Mouse (Mus musculus) erythroblast, embryonic 14.5 days (primary cell): ENCODE measurements around the gene Wfikkn2. TPM values are rescaled to one million over a fixed set of nuclear protein-coding genes. Genes with fewer than 3 reads are reported as not detected.

Experiments
- H3K27me3 ChIP-seq: 2 replicates; pipeline ENCODE4 v1.6.1; 2012; ENCODE audit warnings: inconsistent platforms; ENCODE audit not compliant: control insufficient read depth
- H3K36me3 ChIP-seq: 2 replicates; pipeline ENCODE4 v1.6.1; 2012; ENCODE audit warnings: mild to moderate bottlenecking, inconsistent platforms; ENCODE audit not compliant: control insufficient read depth
- H3K4me1 ChIP-seq: 2 replicates; pipeline ENCODE4 v1.6.1; 2012; ENCODE audit warnings: inconsistent platforms; ENCODE audit not compliant: control insufficient read depth
- H3K4me3 ChIP-seq: replicated peaks from 2 replicates; pipeline ENCODE3; 2012; ENCODE audit warnings: moderate library complexity, mild to moderate bottlenecking, inconsistent platforms
- H3K9me3 ChIP-seq: 2 replicates; pipeline ENCODE4 v1.6.1; 2012; ENCODE audit warnings: low read length, inconsistent platforms, mixed read lengths; ENCODE audit not compliant: control insufficient read depth
- GATA1 ChIP-seq: IDR thresholded peaks from 2 replicates; pipeline ENCODE4 v1.6.1; 2012; ENCODE audit warnings: low read length, inconsistent platforms, mixed read lengths
- TAL1 ChIP-seq: IDR thresholded peaks from 3 replicates; pipeline ENCODE4 v1.6.1; 2012; ENCODE audit warnings: low read length, inconsistent platforms, mixed read lengths
- polyA plus RNA-seq: library from polyadenylated mRNA; stranded (reverse); fragments of >175 nt; gene quantifications from 2 replicates; pipeline ENCODE4 v1.2.3, GENCODE M21; 2012

The Wfikkn2 gene
- polyA plus RNA-seq, 1 experiment = not detected

DNA sequence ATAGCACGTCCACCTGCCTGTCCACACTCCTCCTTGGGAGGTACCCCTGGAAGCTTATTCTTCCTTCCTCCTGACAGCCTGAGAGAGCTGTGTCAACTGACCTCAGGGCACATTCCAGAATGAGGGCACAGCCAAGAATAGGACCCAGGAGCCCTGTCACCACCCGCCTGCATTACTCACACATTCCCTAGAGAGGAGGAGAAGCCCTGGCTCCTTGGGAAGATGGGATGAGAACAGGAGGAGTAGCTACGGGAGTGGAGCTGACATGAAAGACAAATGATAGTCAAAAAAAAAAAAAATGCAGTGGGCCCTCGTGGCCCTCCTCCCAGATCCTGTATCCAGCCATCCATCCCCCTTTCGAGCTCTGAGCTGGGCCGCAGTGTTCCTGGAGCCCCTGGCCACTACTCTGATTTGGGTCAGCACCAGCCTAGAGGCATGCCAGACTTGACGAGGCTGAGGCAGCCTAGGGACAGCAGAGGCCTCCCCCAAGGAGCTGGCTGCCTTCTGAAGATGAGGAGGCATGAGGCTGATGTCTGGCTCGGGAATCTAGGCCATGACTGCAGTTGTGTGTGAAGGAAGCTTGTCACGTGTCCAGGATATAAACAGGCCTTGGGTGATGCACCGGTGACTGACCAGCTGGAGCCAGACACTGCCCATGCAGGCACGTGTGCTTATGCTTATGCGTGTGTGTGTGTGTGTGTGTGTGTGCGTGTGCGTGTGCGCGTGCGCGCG is 13.8 kb downstream of the Wfikkn2 start:
- TF ChIP-seq TAL1 (no peak), GATA1 (no peak)
- no peak overlapping the region for H3K4me3 ChIP-seq
- H3K27me3 ChIP-seq = no peaks in the 10 kb centered on the region
- H3K36me3 ChIP-seq = no peaks in the 10 kb centered on the region
- H3K9me3 ChIP-seq = no peaks in the 10 kb centered on the region
- H3K4me1 ChIP-seq = peaks cover 72% of the 10 kb centered on the region

DNA sequence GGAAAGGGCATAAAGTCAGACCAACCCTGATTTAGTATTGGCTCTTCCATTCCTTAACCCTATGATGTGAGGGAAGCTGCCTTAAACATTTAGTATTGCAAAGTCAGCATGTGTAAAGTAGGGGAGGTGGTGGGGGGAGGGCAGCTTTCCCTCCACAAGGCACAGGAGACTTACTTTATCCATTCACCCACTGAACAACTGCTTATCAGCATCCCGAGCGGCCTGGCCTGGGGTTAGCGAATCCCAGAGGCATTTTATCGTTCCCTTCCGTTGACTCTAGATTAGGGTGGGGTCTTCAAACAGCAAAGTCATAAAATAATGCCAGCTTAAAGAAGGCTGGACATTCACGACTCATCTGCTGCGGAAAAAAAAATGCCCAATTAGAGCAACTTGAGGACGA is 15.6 kb downstream of the Wfikkn2 start:
- Histone ChIP-seq H3K27me3 (no peaks in the 10 kb centered on the region; the same call in 1 of the 2 replicates), H3K36me3 (no peaks in the 10 kb centered on the region), H3K4me3 (no peak overlapping the region), H3K4me1 (peaks cover 69% of the 10 kb centered on the region), H3K9me3 (no peaks in the 10 kb centered on the region)
- TF ChIP-seq GATA1 (no peak), TAL1 (peak; percentile 22; the same call in 1 of the 3 replicates)

DNA sequence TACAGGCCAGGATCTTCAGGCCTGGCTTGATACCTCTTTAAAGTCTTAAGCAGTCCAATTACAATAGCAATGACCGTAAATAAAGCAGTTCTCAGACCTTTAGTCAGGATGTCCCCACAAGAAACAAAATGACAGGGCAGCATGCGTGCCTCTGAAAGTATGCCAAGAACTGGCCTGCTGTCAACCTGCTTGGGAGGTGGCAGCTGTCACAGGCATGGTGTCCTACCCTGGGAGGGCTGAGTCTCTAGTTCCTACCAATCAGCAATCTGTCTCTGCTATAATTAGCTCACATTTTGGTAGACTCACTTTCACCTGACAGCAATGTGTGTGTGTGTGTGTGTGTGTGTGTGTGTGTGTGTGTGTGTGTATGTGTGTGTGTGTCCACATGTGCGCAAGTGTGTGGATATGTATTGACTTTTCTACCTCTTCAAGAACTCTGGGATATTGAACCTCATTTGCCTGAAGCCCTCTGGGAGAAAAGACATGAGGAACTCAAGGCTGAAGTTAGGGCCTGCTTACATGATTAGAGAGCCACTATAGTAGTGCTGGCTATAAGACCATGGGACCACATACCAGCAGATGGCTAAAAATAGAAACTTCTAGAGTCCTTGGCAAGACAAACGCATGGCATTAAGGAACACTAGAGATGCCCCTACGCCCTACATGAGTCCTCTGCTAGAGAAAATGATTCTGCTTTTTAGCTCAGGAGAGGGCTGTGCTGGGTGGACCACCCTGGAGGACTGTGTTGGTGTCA is 16.4 kb downstream of the Wfikkn2 start:
- no peaks in the 10 kb centered on the region; the same call in 1 of the 2 replicates for H3K27me3 ChIP-seq
- no peaks in the 10 kb centered on the region for H3K36me3 ChIP-seq
- H3K9me3 ChIP-seq = no peaks in the 10 kb centered on the region
- H3K4me3 ChIP-seq = no peak overlapping the region
- TF ChIP-seq TAL1 (no peak), GATA1 (no peak)
- peaks cover 61% of the 10 kb centered on the region for H3K4me1 ChIP-seq

DNA sequence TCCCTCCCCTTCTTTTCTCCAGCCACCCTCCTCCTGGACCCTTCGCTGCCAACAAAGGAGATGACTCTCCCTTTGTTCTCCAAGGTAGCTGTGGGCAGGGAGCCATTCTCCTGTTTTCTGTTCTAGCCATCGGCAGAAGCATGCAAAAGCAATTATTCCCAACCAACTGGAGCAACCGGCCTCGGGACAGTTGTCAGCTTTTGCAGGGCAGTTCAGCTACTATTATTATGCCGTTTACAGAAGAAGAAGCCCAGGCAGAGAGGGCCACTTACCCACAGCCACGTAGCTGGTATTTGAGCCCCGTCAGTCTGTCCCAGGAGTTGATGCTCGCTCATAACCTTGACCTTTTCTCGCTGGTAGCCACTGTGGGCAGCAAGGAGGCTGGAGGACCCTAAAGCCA is 17.4 kb downstream of the Wfikkn2 start:
- Histone ChIP-seq H3K4me3 (no peak overlapping the region), H3K4me1 (peaks cover 52% of the 10 kb centered on the region), H3K36me3 (no peaks in the 10 kb centered on the region), H3K27me3 (peaks cover 1% of the 10 kb centered on the region), H3K9me3 (no peaks in the 10 kb centered on the region)
- TF ChIP-seq TAL1 (no peak), GATA1 (no peak)

DNA sequence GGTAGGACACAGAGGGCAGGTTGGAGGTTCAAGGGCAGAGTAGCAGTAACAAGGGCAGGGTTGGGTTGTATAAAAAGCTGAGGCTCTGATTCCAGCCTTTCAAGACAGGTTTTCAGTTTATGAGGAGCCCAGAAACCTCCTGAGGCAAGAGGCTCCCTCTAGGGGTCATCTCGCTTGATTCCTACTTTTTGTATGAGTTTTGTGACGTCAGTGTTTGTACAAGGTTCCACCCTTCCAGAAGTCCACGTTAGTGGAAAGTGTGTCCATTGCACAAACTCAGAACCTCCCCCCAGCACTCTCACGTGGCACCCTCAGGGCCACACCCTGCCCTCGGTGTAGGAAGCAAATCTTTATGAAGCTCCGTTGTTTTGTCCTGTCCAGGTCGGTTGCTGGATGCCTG is 19.8 kb downstream of the Wfikkn2 start:
- H3K4me1 ChIP-seq = peaks cover 38% of the 10 kb centered on the region
- H3K36me3 ChIP-seq = no peaks in the 10 kb centered on the region
- TF ChIP-seq GATA1 (no peak), TAL1 (no peak)
- H3K27me3 ChIP-seq = peaks cover 6% of the 10 kb centered on the region
- H3K9me3 ChIP-seq = no peaks in the 10 kb centered on the region
- H3K4me3 ChIP-seq = no peak overlapping the region

DNA sequence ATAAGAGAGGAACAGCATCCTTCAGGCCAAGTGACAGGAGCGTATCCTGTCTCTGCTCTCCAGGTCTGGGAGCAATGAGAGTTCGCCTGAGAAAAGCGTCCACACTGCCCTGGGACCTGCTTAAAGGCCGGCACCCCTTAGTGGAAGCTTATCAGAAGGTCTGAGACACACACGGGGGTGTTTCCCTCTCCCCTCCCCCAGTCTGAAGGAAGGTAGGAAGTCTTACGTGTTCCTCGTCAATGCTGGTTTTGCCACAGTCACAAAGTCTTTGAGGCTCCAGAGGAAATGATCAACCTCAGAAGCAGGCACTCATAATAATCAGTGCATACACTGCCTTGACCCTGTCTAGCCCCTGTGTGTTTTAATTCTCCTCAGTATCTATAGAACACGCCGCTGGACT is 22.3 kb downstream of the Wfikkn2 start:
- H3K36me3 ChIP-seq = no peaks in the 10 kb centered on the region
- H3K27me3 ChIP-seq = peaks cover 26% of the 10 kb centered on the region
- no peak overlapping the region for H3K4me3 ChIP-seq
- no peaks in the 10 kb centered on the region for H3K9me3 ChIP-seq
- no peak for TF ChIP-seq TAL1
- no peak for TF ChIP-seq GATA1
- peaks cover 15% of the 10 kb centered on the region for H3K4me1 ChIP-seq

DNA sequence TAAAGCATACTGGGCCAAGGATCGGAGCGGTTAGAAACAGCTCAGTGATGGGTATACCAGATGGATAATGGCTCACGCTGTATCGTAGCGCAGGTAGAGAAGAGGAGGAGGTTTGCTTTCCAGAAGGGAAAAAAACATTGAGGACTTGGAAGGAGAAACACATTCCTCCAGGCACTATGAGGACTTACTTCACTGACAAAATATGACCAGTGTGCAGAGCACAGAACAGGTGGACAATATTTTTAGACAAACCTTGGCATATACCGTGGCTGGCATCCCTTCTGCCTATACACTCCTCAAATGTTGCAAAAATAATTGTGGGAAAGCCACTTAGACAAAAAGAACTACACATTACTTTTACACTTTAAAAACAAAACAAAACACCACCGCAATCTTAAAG is 24.5 kb downstream of the Wfikkn2 start:
- Histone ChIP-seq H3K36me3 (no peaks in the 10 kb centered on the region), H3K9me3 (no peaks in the 10 kb centered on the region), H3K4me1 (peaks cover 10% of the 10 kb centered on the region), H3K4me3 (no peak overlapping the region), H3K27me3 (peaks cover 26% of the 10 kb centered on the region)
- TF ChIP-seq GATA1 (no peak), TAL1 (no peak)

DNA sequence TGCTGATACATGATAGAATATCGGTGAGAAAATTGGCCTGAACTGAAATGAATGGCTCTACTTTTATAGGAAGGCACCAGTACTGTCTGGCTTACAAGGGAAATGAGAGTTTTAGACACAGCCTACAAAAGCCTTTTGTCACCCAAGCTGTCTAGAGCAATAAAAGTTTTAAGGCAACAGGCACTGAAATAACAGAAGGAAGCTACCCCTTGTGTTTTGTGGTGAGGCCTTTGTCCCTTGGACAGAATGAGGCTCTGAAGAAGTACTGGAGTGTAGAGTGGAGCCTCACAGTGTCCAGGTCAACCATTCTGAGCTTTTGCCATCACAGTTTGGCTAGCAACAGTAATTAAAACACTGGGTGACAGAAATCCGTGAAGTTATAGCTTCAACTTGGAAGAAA is 29.6 kb downstream of the Wfikkn2 start:
- H3K27me3 ChIP-seq = peaks cover 21% of the 10 kb centered on the region
- no peak for TF ChIP-seq GATA1
- no peak for TF ChIP-seq TAL1
- peaks cover 17% of the 10 kb centered on the region for H3K36me3 ChIP-seq
- no peaks in the 10 kb centered on the region for H3K9me3 ChIP-seq
- H3K4me1 ChIP-seq = peaks cover 15% of the 10 kb centered on the region
- no peak overlapping the region for H3K4me3 ChIP-seq

DNA sequence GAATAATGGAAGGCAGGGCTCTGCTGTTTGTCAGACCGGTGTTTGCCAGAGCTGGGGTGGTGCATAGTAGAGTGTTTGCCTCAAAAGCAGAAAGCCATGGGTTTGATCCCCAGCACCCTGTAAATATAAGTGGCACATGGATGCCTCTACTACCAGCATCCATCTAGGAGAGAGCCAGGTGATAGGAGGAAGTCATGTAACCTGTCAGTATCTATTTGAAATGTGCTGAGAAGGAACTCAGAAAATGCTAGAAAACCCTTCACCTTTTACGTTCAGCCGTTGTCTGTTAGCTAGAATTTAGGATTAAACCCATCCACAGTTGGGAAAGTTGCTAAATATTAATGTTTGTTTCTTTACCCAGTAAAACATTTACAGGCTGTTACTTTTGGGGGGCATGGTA is 30.2 kb downstream of the Wfikkn2 start:
- TF ChIP-seq TAL1 = no peak
- TF ChIP-seq GATA1 = no peak
- H3K4me3 ChIP-seq = no peak overlapping the region
- H3K4me1 ChIP-seq = peaks cover 17% of the 10 kb centered on the region
- H3K9me3 ChIP-seq = no peaks in the 10 kb centered on the region
- H3K27me3 ChIP-seq = peaks cover 16% of the 10 kb centered on the region
- peaks cover 17% of the 10 kb centered on the region for H3K36me3 ChIP-seq
